Mouse (Mus musculus) frontal cortex, postnatal 10 days (tissue): ENCODE measurements around the gene Bpifb5.
"Not testable (repeated sequence)": the region's sequence is repeated elsewhere in the genome, so short reads cannot be mapped to it uniquely, and the experiment has no call there.

Experiments used
- DNase-seq, 2 experiments: peaks; one replicate each; pipeline ENCODE4 v3.0.0; 2022; ENCODE audit warnings: low spot score in 2 of 2, mixed read lengths in 1 of 2

Bpifb5 gene

DNA sequence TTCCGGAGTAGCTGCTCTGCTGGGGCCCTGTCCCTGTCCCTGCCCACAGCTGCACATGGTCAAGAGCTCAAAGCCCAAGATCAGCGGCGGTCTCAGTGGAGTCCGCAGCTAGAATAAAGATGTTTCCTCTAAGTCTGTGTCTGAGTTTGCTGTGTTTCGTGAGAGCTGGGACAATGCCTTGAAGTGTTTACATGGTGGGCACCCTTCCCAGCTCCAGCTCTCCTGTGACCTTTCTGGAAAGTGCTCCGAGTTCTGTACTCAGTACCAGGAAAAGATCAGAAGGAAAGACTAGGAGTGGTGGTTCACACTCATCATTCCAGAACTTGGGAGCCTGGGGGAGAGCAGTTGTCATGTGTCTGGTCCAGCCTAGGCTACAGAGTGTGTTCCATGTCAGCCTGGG is 17.2 kb downstream of the Bpifb5 start:
- DNase-seq, result no peak

DNA sequence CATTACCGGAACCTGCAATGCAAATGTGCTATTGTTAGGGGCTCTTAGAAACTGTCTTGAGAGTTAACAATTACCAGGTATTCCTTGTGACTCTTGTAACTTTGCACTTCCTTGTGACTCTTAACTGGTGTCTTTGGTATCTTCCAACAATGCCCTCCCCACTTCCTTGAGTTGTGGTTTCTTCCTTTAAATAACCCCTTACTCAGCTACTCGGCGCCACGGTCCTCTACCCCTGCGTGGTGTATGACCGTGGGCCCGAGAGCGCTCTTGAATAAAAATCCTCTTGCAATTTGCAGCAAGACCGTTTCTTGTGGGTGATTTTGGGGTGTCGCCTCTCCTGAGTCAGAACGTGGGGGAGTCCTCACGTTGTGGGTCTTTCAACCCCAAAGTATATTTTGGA is 19.2 kb downstream of the Bpifb5 start:
- not testable (repeated sequence) for DNase-seq

DNA sequence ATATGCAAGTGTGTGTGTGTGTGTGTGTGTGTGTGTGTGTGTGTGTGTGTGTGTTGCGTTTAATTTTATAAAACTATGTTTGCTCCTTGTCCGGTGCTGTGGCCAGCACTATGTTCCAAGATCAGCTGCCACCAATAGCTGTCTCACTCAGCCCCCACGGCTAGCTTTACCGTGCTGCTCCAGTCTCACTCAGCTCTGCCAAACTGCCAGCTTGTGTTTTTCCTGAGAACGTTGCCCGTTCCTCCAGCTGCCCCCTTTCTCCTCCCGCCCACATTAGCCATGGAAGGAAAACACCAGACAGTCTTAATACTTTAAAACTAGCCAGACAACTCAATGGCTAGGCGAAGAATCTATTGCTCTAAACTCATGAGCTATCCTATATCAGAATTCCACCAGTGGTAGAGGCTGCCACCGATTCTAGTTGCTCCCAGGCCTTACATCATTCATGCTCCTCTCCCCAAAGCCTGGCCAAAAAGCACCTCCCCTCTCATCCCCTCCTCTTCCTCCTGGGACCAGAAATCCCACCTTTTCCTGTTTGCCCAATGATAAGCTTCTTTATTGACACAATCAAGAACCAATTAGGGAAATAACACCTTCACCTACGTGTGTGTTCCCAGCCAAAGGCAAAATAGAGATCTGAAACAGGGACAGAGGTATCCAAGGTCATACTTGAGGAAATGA is 20.0 kb downstream of the Bpifb5 start:
- DNase-seq, result peak; percentile 23 to 27

DNA sequence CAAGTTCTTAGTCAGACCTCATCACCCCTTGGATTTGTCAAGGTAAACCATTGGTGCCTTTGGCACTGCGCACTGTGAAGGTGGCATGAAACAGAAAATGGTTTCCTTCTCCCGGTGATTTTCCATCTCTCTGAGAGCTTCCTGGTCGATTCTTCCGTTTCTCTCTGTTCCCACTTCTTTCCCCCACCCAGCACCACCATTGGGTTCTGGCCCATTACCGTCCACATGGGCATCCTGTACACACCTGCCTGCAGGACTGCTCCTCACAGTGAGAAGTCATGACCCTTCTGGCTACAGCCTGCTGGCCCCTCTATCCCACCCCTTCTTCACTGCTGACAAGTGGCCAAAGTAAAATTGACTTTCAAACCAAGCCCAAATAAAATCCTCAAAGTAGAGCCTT is 21.8 kb downstream of the Bpifb5 start:
- DNase-seq, result no peak

DNA sequence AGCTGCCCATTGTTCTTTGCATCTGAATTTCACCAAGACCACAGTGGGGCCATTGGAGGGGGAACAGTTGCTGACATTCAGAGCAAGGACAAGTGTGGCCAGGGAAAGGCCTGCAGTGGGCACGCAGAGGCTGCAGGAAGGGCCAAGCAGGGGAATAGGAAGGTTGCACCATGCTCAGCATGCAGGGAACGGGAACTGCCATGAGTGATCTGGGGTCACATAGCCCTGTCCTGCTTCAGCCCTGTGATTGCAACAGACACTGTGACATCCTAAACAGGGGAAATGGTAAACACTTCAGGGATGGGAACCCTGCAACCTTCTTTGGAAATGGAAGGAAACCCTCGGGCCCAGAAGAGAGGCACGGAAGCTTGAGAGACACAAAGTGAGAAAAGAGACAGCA is 31.7 kb downstream of the Bpifb5 start:
- DNase-seq, result not testable (repeated sequence)

DNA sequence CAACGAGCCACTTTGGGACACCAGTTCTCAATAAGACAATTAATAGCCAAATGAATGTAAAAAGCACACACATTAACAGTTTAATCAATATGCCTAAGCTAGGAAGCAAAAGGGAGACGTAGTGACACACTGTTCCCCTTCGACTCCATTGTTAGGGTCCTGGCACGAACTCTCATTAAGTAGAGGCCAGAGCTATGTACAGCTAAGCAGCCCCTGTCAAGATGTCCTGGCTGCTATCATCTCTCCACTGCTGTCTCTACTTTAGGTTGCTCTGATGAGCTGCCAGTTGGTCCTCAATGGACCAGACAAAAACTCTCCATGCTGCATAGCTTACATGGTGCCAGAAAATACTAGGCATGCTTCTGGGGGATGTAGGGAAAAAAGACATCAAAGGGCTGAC is 32.2 kb downstream of the Bpifb5 start:
- no peak for DNase-seq

DNA sequence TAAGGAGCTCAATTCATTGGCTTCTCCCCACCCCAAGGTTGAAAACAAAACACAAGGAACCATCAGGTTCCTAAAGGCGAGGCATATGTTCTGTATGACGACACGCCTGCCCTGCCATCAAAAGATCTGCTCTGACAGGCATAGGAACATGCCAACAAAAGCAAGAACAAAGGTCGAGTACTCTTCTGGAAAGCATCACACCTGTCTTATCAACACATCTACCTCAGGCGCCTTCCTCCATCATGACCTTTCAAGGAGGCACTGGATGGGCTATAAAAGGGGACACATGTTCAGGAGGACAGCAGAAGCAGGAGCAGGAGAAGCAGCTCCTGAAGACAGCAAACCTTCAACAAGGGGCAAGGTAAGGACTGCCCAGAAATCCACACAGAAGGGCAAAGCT is 34.0 kb downstream of the Bpifb5 start, which contains the start of gene Bpifb9a:
Gene Bpifb9a, plus strand, starts transcription at position 301 of the 400 bp plus-strand sequence.
- not testable (repeated sequence) for DNase-seq

DNA sequence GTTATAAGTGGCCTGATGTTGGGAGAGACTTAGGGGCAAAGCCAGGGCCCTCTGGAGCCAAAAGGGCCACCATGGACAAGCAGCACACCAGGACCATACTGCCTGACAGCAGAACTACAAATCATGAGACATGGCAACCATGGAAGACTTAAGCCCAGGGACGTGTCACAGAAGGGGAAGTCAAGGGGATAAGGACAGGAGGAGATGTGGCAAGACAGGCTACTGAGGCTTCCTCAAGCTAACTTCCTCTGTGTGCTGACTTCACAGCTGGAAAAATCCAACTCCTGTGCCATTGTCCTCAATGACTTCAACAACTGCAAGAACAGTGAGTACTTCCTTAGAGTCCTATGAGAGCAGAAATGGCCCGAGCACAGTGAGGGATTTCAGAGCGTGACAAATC is 40.9 kb downstream of the Bpifb5 start:
- DNase-seq, result not testable (repeated sequence)
